Mouse (Mus musculus) right cerebral cortex, postnatal 4 days (tissue): Measurements from ENCODE around the gene Adamtsl5.

Experiments used
- DNase-seq: peaks from one replicate; pipeline ENCODE4 v3.0.0-alpha.2; 2022

Gene Adamtsl5

GRCm38 (mm10) chr10:80341491-80342304 is 6.5 kb downstream of the Adamtsl5 start:
- DNase-seq, result no peak

- no peak for DNase-seq
Observed at GRCm38 (mm10) chr10:80341026-80341425, 7.2 kb downstream of the Adamtsl5 start.

GRCm38 (mm10) chr10:80339941-80340750 is 8.1 kb downstream of the Adamtsl5 start:
- peak; percentile 95 for DNase-seq

GRCm38 (mm10) chr10:80336263-80336662 is 11.9 kb downstream of the Adamtsl5 start:
- DNase-seq, result no peak

GRCm38 (mm10) chr10:80332525-80332989 is 15.7 kb downstream of the Adamtsl5 start:
- no peak for DNase-seq

- DNase-seq, result no peak
Observed at GRCm38 (mm10) chr10:80331636-80332524, 16.3 kb downstream of the Adamtsl5 start.

GRCm38 (mm10) chr10:80330888-80331287 is 17.3 kb downstream of the Adamtsl5 start:
- DNase-seq, result no peak

GRCm38 (mm10) chr10:80330084-80330483 is 18.1 kb downstream of the Adamtsl5 start:
- no peak for DNase-seq

GRCm38 (mm10) chr10:80329273-80330081 is 18.7 kb downstream of the Adamtsl5 start, which contains the start of the genes Pcsk4 and Reep6:
Gene Pcsk4, minus strand, starts transcription at chr10:80329498.
Gene Reep6, plus strand, starts transcription at chr10:80329953.
- DNase-seq, result peak; percentile 94

- DNase-seq, result no peak
Observed at GRCm38 (mm10) chr10:80325045-80325444, 23.2 kb downstream of the Adamtsl5 start.

GRCm38 (mm10) chr10:80324120-80325037 is 23.8 kb downstream of the Adamtsl5 start:
- DNase-seq, result no peak

GRCm38 (mm10) chr10:80323261-80324119 is 24.7 kb downstream of the Adamtsl5 start:
- DNase-seq, result peak; percentile 58

- no peak for DNase-seq
Observed at GRCm38 (mm10) chr10:80322811-80323211, 25.4 kb downstream of the Adamtsl5 start.

- no peak for DNase-seq
Observed at GRCm38 (mm10) chr10:80321670-80322581, 26.3 kb downstream of the Adamtsl5 start.

- DNase-seq, result no peak
Observed at GRCm38 (mm10) chr10:80321014-80321669, 27.1 kb downstream of the Adamtsl5 start.

GRCm38 (mm10) chr10:80320340-80320760 is 27.9 kb downstream of the Adamtsl5 start, which contains the start of gene 2310011J03Rik:
Gene 2310011J03Rik, minus strand, starts transcription at chr10:80320537.
- peak; percentile 85 for DNase-seq

GRCm38 (mm10) chr10:80317011-80317410 is 31.2 kb downstream of the Adamtsl5 start:
- DNase-seq, result no peak

GRCm38 (mm10) chr10:80316359-80316781 is 31.8 kb downstream of the Adamtsl5 start:
- no peak for DNase-seq
